Mouse (Mus musculus): ENCODE results near the gene Irx3. TPM values are rescaled to one million over a fixed set of nuclear protein-coding genes. Genes with fewer than 3 reads are reported as not detected.

The Irx3 gene
- polyA plus RNA-seq, 1 experiment from 2014 or later, result 25.2 TPM

DNA sequence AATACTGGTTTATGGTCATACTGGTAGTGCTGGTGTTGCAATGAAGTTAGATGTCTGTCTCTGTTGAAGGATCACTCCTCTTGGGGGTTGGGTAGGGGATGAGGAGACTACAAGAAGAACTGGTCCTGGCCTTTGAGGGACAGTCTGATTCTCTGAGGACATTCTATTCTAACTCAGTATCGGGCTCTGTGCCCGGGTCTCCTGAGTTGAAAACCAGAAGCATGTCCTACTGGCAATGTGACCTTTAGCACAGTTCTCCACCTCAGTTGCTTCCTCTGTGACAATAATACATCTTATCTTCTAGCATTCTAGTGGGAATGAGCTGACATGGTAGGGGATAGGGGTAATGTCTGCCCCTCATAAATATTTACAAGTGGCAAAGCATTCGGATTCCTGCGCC lies 12.2 kb upstream of the Irx3 start:
- Histone ChIP-seq H3K36me3 (ENCODE audit: insufficient read depth, low read length) (no peaks in the 10 kb centered on the region), H3K9ac (ENCODE audit: low read depth, low read length) (no peak overlapping the region), H3K4me1 (replicated peaks; ENCODE audit: insufficient read depth, low read length) (0 out of 2 replicates have a peak, but pooled peaks cover 4% of the 10 kb centered on the region), H3K27ac (no peak overlapping the region), H3K27me3 (ENCODE audit: insufficient read depth, low read length) (peaks cover 5% of the 10 kb centered on the region; the same call in 1 of the 2 replicates), H3K4me3 (replicated peaks; ENCODE audit: low read depth, low read length) (no peak overlapping the region), H3K9me3 (replicated peaks; ENCODE audit: low read length) (no peaks in the 10 kb centered on the region), H3K4me2 (ENCODE audit: low read length) (no peak overlapping the region)
- no peak for TF ChIP-seq CTCF (IDR thresholded peaks at IDR 0.05; ENCODE audit: low read depth)
- DNase-seq (ENCODE audit: low spot score) (no peak), ATAC-seq (replicated peaks; ENCODE audit: low FRiP score, low read depth) (no peak)
- WGBS, result 94% methylated on average over 4 of the region's 4 CpGs

DNA sequence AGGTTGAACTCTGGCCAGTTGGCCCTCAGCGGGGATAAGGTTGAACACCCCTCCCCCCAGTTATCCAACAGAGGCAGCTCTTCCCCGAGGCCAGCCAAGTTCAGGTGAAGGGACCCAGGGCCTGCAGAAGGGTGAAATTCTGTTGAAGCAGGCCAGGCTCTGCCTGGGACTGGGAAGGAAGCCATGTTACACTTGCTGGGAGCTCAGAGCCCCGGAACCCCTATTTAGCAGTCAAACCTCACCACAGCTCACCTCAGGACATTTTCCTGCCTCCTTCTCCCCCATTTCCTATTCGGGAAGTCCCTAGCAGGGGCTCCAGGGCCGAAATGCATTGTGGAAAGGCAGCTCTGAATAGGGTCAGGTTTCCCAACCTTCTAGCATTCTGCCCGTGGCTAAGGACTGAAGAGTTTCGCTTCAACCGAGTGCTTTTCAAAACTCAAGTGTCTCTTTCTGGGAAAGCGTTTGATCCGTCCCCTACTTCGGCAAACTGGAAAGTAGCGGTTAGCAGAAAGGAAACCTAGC lies 4.9 kb upstream of the Irx3 start:
- Histone ChIP-seq H3K9me3 (replicated peaks; ENCODE audit: low read length) (no peaks in the 10 kb centered on the region), H3K4me1 (replicated peaks; ENCODE audit: insufficient read depth, low read length) (peaks cover 18% of the 10 kb centered on the region), H3K27ac (no peak overlapping the region), H3K9ac (ENCODE audit: low read depth, low read length) (no peak overlapping the region), H3K27me3 (ENCODE audit: insufficient read depth, low read length) (peaks cover 61% of the 10 kb centered on the region), H3K36me3 (ENCODE audit: insufficient read depth, low read length) (no peaks in the 10 kb centered on the region), H3K4me3 (replicated peaks; ENCODE audit: low read depth, low read length) (peak overlapping the region; percentile 28), H3K4me2 (ENCODE audit: low read length) (peak overlapping the region; percentile 57)
- no peak for DNase-seq (ENCODE audit: low spot score)
- no peak for ATAC-seq (replicated peaks; ENCODE audit: low FRiP score, low read depth)
- no peak for TF ChIP-seq CTCF (IDR thresholded peaks at IDR 0.05; ENCODE audit: low read depth)
- 15% methylated on average over 12 of the region's 12 CpGs for WGBS

- no peak overlapping the region for H3K9ac ChIP-seq (ENCODE audit: low read depth, low read length)
- no peaks in the 10 kb centered on the region for H3K9me3 ChIP-seq (replicated peaks; ENCODE audit: low read length)
- H3K27ac ChIP-seq, result no peak overlapping the region
- peaks cover 18% of the 10 kb centered on the region for H3K4me1 ChIP-seq (replicated peaks; ENCODE audit: insufficient read depth, low read length)
- ATAC-seq (replicated peaks; ENCODE audit: low FRiP score, low read depth) (no peak), DNase-seq (ENCODE audit: low spot score) (no peak)
- 4% methylated on average over 33 of the region's 33 CpGs for WGBS
- no peaks in the 10 kb centered on the region for H3K36me3 ChIP-seq (ENCODE audit: insufficient read depth, low read length)
- peak overlapping the region; percentile 28 for H3K4me3 ChIP-seq (replicated peaks; ENCODE audit: low read depth, low read length)
- no peak for TF ChIP-seq CTCF (IDR thresholded peaks at IDR 0.05; ENCODE audit: low read depth)
- H3K4me2 ChIP-seq (ENCODE audit: low read length), result peak overlapping the region; percentile 57
- peaks cover 64% of the 10 kb centered on the region for H3K27me3 ChIP-seq (ENCODE audit: insufficient read depth, low read length)
These were observed 4.3 kb upstream of the Irx3 start for GRCm38 (mm10) chr8:91806084-91806719.

- Histone ChIP-seq H3K4me1 (replicated peaks; ENCODE audit: insufficient read depth, low read length) (peaks cover 22% of the 10 kb centered on the region), H3K9ac (ENCODE audit: low read depth, low read length) (peak overlapping the region; percentile 40; the same call in 1 of the 2 replicates), H3K4me3 (replicated peaks; ENCODE audit: low read depth, low read length) (peak overlapping the region; percentile 28), H3K27me3 (ENCODE audit: insufficient read depth, low read length) (peaks cover 72% of the 10 kb centered on the region), H3K27ac (0 out of 2 replicates have a peak overlapping the region, but pooled peaks have one; percentile 13), H3K36me3 (ENCODE audit: insufficient read depth, low read length) (no peaks in the 10 kb centered on the region), H3K9me3 (replicated peaks; ENCODE audit: low read length) (no peaks in the 10 kb centered on the region), H3K4me2 (ENCODE audit: low read length) (peak overlapping the region; percentile 57)
- 2% methylated on average over 32 of the region's 32 CpGs for WGBS
- ATAC-seq (replicated peaks; ENCODE audit: low FRiP score, low read depth) (no peak), DNase-seq (ENCODE audit: low spot score) (peak; percentile 44)
- TF ChIP-seq CTCF (IDR thresholded peaks at IDR 0.05; ENCODE audit: low read depth), result no peak
These were observed 3.4 kb upstream of the Irx3 start for GRCm38 (mm10) chr8:91805254-91805671.

- WGBS, result 8% methylated on average over 36 of the region's 36 CpGs
- ATAC-seq (replicated peaks; ENCODE audit: low FRiP score, low read depth) (no peak), DNase-seq (ENCODE audit: low spot score) (no peak)
- no peak overlapping the region for H3K27ac ChIP-seq
- TF ChIP-seq CTCF (IDR thresholded peaks at IDR 0.05; ENCODE audit: low read depth), result no peak
- peak overlapping the region; percentile 28; the same call in 1 of the 2 replicates for H3K4me3 ChIP-seq (replicated peaks; ENCODE audit: low read depth, low read length)
- H3K27me3 ChIP-seq (ENCODE audit: insufficient read depth, low read length), result peaks cover 77% of the 10 kb centered on the region
- no peaks in the 10 kb centered on the region for H3K36me3 ChIP-seq (ENCODE audit: insufficient read depth, low read length)
- no peak overlapping the region for H3K9ac ChIP-seq (ENCODE audit: low read depth, low read length)
- peak overlapping the region; percentile 57 for H3K4me2 ChIP-seq (ENCODE audit: low read length)
- H3K9me3 ChIP-seq (replicated peaks; ENCODE audit: low read length), result no peaks in the 10 kb centered on the region
- peaks cover 26% of the 10 kb centered on the region for H3K4me1 ChIP-seq (replicated peaks; ENCODE audit: insufficient read depth, low read length)
These were observed 2.8 kb upstream of the Irx3 start for GRCm38 (mm10) chr8:91804403-91805253.
